Mouse (Mus musculus) hematopoietic stem cell, adult 5-6 weeks (primary cell): ENCODE measurements at regions not wholly inside any gene's neighbourhood (a gene's known extent, or its start where the extent isn't known, plus 50 kb on each side); places are given as distances from the start of the nearest gene placed in this dataset.
A peak's percentile ranks its signal among the peaks of the same experiment; 100 is the strongest.

Source experiments
- ATAC-seq, 2 experiments: fragments of 125-278 bp in 1 of 2; replicated peaks in 1 of 2; 2 replicates each; pipeline ENCODE4 v1.8.0; 2016 to 2017; ENCODE audit warnings: inconsistent platforms in 2 of 2, mild to moderate bottlenecking in 2 of 2, moderate number of reproducible peaks in 2 of 2, low read depth in 1 of 2, moderate TSS enrichment in 1 of 2; ENCODE audit not compliant: low FRiP score in 2 of 2, poor library complexity in 2 of 2, severe bottlenecking in 2 of 2, insufficient read depth in 1 of 2, low TSS enrichment in 1 of 2

DNA sequence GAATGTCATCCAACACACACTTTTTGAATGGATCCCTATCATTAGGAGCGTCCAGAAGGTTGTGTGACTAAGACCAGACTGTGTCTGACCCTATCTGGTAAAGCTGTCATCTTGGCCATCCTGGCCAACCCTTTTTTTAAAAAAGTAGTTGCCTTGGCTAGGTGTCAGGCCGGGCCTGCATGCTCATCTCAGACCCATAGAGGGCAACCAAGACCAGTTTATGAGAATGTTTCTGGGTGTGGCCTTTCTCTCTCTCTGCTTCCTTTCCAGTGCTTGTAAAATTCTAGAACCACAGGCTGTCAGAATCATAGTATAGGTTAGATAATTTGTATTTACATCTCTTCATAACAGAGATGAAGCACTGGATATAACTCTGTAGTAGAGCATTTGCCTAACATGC lies 62.8 kb upstream of the Las1l start:
- ATAC-seq = peak; percentile 87 to 95

DNA sequence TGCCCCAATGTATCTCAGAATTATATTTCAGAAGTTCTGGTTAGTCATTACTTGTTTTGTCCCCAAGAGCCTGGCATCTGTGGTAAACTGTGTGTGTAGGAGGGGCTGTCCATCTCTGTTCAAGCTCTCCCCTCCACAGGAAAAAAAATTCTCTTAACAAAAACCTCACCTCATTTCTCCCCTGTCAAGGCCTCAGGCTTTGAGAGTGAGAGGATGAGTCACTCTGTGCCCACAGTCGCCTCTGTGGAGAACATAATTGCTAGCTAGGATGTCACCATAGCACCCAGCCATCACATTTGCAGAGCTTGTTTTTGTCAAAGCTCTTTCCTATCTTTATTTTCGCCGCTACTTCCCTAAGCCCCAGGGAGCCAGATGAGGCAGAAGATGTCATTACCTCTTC lies 63.6 kb upstream of the Las1l start:
- ATAC-seq = no peak

- ATAC-seq = 0 out of 4 replicates have a peak, but pooled peaks of 1 of the 2 experiments have one; percentile 13
Measured at GRCm38 (mm10) chrX:96025374-96025773, 68.6 kb upstream of the Las1l start.

DNA sequence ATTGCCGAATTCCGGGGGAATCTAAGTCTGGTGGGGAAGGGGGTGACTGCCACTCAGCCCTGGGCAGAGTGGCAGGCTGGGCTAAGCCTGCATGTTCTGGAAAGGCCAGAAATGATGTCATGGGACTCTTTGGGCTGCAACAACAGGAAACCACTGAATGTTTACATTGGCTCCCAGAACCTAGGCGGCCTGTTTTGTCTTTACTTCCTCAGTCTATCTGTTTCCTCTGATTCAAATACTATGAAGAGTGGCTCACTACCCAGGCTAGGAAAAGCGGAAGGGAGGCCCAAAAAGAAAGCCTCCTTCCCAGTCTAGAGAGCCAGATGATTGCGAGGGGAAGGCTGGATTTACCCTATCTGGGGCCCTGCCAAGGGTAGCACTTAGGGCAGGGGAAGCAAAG lies 69.1 kb upstream of the Las1l start:
- ATAC-seq = peak; percentile 92 to 98

DNA sequence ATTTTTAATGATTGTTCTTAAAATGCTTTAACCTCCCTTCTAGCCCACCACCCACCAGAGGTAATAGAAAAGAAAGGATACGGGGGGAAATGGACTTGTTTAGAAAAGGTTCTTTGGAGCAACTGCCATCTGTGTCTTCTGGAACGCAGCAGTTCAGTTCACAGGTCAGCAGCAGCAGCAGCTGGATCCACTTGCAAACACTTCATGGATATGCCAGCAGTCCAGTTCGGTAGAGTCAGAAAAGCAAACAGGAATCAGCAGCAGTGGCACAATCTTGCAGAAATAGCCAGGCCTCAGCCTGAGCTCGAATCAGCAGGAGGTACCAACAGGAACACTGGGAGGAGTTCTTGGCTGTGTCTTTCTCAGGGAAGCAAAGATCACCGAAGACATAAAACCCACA lies 64.3 kb upstream of the Msn start:
- no peak for ATAC-seq

DNA sequence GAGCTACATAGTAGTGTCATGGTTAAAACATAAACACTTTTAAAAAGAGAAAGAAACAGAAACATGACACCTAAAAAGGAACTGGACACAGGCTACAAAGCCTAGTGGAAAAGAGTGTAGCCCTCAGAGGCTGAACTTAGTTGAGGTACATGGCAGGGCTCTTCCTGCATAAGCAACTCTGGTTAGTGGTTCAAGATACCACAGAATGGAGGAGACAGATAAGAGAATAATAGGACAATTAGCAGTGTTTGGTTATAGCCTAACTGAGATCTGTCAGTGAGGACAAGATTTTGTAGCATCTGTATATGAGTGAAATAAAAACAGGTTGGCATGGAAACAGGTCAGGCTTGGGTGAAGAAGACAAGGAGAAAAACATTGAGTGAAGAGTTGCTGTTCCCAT lies 60.5 kb upstream of the Msn start:
- no peak for ATAC-seq

- ATAC-seq = peak; percentile 62 to 83; a peak in 3 of 4 replicates
Measured at GRCm38 (mm10) chrX:96042193-96042592, 53.6 kb upstream of the Msn start.
